Mouse (Mus musculus): ENCODE data around the gene Lrrc20. TPM values are rescaled to one million over a fixed set of nuclear protein-coding genes. Genes with fewer than 3 reads are reported as not detected.
A peak's percentile ranks its signal among the peaks of the same experiment; 100 is the strongest.

The Lrrc20 gene
- polyA plus RNA-seq, 1 experiment from 2014 or later = 13.3 TPM

DNA sequence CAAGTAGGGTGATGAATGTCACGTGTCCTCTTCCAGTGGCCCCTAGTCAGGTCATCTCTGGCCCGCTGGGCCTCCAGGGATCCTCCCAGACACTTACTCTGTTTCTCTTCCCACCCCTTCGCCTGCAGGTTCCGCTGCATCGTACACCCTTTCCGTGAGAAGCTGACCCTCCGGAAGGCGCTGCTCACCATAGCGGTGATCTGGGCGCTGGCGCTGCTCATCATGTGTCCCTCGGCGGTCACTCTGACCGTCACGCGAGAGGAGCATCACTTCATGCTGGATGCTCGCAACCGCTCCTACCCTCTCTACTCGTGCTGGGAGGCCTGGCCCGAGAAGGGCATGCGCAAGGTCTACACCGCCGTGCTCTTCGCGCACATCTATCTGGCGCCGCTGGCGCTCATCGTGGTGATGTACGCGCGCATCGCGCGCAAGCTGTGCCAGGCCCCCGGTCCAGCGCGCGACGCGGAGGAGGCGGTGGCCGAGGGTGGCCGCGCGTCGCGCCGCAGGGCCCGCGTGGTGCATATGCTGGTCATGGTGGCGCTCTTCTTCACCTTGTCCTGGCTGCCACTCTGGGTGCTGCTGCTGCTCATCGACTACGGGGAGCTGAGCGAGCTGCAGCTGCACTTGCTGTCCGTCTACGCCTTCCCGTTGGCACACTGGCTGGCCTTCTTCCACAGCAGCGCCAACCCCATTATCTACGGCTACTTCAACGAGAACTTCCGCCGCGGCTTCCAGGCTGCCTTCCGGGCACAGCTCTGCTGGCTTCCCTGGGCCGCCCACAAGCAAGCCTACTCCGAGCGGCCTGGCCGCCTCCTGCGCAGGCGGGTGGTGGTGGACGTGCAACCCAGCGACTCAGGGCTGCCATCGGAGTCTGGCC is 150.0 kb downstream of the Lrrc20 start:
- 4% methylated on average over 71 of the region's 74 CpGs for WGBS
- peaks cover 3% of the 10 kb centered on the region; the same call in 1 of the 2 replicates for H3K9me3 ChIP-seq (ENCODE audit: control insufficient read depth, low read length)
- no peak for ATAC-seq (ENCODE audit: insufficient number of reproducible peaks, insufficient read depth, low FRiP score, low read depth)
- peaks cover 27 to 28% of the 10 kb centered on the region in 2 experiments for H3K4me1 ChIP-seq (ENCODE audit: control insufficient read depth in 2 of 2, insufficient read depth in 2 of 2, low read length in 2 of 2)
- peaks cover 15% of the 10 kb centered on the region for H3K27me3 ChIP-seq (ENCODE audit: control insufficient read depth, insufficient read depth, low read length)
- H3K9ac ChIP-seq (ENCODE audit: low read length) = peak overlapping the region; percentile 50
- H3K36me3 ChIP-seq (ENCODE audit: control insufficient read depth, insufficient read depth, low read length) = no peaks in the 10 kb centered on the region
- H3K4me2 ChIP-seq (ENCODE audit: low read length) = peak overlapping the region; percentile 72
- no peak overlapping the region for H3K27ac ChIP-seq (replicated peaks in 1 of 2; ENCODE audit: control insufficient read depth in 1 of 2, insufficient read depth in 1 of 2, low read depth in 2 of 2, low read length in 2 of 2)
- peak overlapping the region; percentile 38 to 41 for H3K4me3 ChIP-seq (ENCODE audit: control insufficient read depth in 1 of 2, insufficient read depth in 1 of 2, low read depth in 1 of 2, low read length in 2 of 2)

DNA sequence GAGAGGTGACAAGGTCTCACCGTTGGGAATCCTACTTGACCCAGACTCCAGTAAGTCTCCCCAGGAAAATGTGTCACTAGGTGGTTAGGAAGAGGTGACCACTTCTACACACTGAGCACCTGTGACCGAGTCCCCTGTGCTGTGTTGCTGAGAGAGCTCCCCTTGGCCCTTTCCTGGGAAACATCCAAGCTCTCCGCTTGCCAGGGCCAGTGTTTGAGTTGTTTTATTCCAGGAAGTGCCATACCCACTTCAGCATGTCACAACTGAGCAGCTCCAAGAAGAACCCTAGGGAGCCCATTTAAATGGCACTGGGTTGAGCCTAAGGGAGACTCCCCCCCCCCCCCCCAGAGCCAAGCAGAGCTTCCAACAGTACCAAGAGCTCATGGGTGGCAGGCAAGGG is 150.9 kb downstream of the Lrrc20 start:
- no peak for ATAC-seq (ENCODE audit: insufficient number of reproducible peaks, insufficient read depth, low FRiP score, low read depth)
- Histone ChIP-seq H3K4me2 (ENCODE audit: low read length) (no peak overlapping the region), H3K27me3 (ENCODE audit: control insufficient read depth, insufficient read depth, low read length) (peaks cover 15% of the 10 kb centered on the region), H3K36me3 (ENCODE audit: control insufficient read depth, insufficient read depth, low read length) (no peaks in the 10 kb centered on the region), H3K9me3 (ENCODE audit: control insufficient read depth, low read length) (peaks cover 3% of the 10 kb centered on the region; the same call in 1 of the 2 replicates), H3K9ac (ENCODE audit: low read length) (no peak overlapping the region), H3K4me1 (ENCODE audit: control insufficient read depth in 2 of 2, insufficient read depth in 2 of 2, low read length in 2 of 2) (peaks cover 27 to 28% of the 10 kb centered on the region in 2 experiments), H3K4me3 (ENCODE audit: control insufficient read depth in 1 of 2, insufficient read depth in 1 of 2, low read depth in 1 of 2, low read length in 2 of 2) (no peak overlapping the region), H3K27ac (replicated peaks in 1 of 2; ENCODE audit: control insufficient read depth in 1 of 2, insufficient read depth in 1 of 2, low read depth in 2 of 2, low read length in 2 of 2) (no peak overlapping the region)
- WGBS = 80% methylated on average over 3 of the region's 3 CpGs

DNA sequence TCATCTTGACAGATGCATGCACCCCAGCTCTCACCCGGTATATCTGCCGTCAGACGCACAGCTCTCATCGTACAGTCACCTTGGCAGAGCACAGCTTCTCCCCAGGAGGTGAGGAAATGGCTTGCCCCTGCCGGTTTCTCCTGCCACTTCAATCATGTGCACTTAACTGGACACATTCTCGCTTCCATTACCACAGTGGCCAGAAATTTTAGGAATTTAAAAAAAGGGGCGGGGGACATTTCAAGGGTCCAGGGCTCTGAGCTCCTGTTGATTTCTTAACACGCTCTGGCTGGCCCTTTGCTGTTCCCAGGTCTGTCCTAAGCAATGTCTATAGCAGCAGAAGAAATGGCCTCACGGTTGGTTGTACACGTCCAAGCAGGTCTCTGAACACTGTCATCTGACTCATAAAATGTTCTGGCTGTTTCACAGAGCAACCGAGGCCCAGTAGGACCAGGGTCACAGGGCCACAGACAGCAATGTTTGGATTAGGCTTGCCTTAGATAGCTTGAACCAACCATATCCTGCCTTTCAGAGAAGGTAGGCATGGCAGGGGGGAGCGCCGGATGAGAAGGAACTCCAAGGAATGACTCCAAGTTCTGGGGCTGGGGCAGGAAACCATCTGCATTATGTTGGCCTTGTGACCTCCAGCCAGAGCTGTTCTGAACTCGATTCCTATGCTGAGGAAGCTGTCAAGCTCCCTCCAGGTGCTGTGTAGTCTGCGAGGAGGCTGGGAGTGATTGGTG is 151.8 kb downstream of the Lrrc20 start:
- H3K9ac ChIP-seq (ENCODE audit: low read length) = peak overlapping the region; percentile 38; the same call in 1 of the 2 replicates
- 38% methylated on average over 15 of the region's 15 CpGs for WGBS
- no peak overlapping the region for H3K4me3 ChIP-seq (ENCODE audit: control insufficient read depth in 1 of 2, insufficient read depth in 1 of 2, low read depth in 1 of 2, low read length in 2 of 2)
- H3K4me1 ChIP-seq (ENCODE audit: control insufficient read depth in 2 of 2, insufficient read depth in 2 of 2, low read length in 2 of 2) = peaks cover 29 to 31% of the 10 kb centered on the region in 2 experiments
- H3K27ac ChIP-seq (replicated peaks in 1 of 2; ENCODE audit: control insufficient read depth in 1 of 2, insufficient read depth in 1 of 2, low read depth in 2 of 2, low read length in 2 of 2) = peak overlapping the region; percentile 42 to 57
- ATAC-seq (ENCODE audit: insufficient number of reproducible peaks, insufficient read depth, low FRiP score, low read depth) = no peak
- peaks cover 15% of the 10 kb centered on the region for H3K27me3 ChIP-seq (ENCODE audit: control insufficient read depth, insufficient read depth, low read length)
- H3K4me2 ChIP-seq (ENCODE audit: low read length) = 0 out of 2 replicates have a peak overlapping the region, but pooled peaks have one; percentile 13
- H3K9me3 ChIP-seq (ENCODE audit: control insufficient read depth, low read length) = peaks cover 3% of the 10 kb centered on the region; the same call in 1 of the 2 replicates
- H3K36me3 ChIP-seq (ENCODE audit: control insufficient read depth, insufficient read depth, low read length) = no peaks in the 10 kb centered on the region

DNA sequence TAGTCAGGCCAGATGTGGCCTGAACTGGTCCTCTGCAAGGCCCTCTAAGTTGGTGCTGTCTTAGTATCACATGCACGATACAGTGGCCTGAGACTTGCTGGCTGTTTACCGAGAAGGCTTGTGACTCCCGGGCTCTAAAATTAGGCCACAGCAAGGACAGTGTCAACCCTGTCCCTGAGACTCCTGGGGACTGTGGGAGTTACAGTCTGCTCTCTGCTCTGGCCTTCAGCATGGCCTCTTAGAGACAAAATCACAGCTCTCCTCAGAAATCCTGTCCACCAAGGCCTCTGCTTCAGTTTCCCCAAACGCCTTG is 152.3 kb downstream of the Lrrc20 start:
- Histone ChIP-seq H3K27ac (replicated peaks in 1 of 2; ENCODE audit: control insufficient read depth in 1 of 2, insufficient read depth in 1 of 2, low read depth in 2 of 2, low read length in 2 of 2) (peak overlapping the region; percentile 42 to 57), H3K36me3 (ENCODE audit: control insufficient read depth, insufficient read depth, low read length) (no peaks in the 10 kb centered on the region), H3K9me3 (ENCODE audit: control insufficient read depth, low read length) (peaks cover 3% of the 10 kb centered on the region; the same call in 1 of the 2 replicates), H3K4me3 (ENCODE audit: control insufficient read depth in 1 of 2, insufficient read depth in 1 of 2, low read depth in 1 of 2, low read length in 2 of 2) (no peak overlapping the region), H3K4me2 (ENCODE audit: low read length) (no peak overlapping the region), H3K9ac (ENCODE audit: low read length) (peak overlapping the region; percentile 38; the same call in 1 of the 2 replicates), H3K4me1 (ENCODE audit: control insufficient read depth in 2 of 2, insufficient read depth in 2 of 2, low read length in 2 of 2) (peaks cover 29 to 31% of the 10 kb centered on the region in 2 experiments), H3K27me3 (ENCODE audit: control insufficient read depth, insufficient read depth, low read length) (peaks cover 15% of the 10 kb centered on the region)
- peak; percentile 22; the same call in 1 of the 2 replicates for ATAC-seq (ENCODE audit: insufficient number of reproducible peaks, insufficient read depth, low FRiP score, low read depth)
- WGBS = 28% methylated on average over 4 of the region's 4 CpGs

Other genes starting within 250 kb of the Lrrc20 start
- gene Adamts14, start 202.4 kb upstream of the Lrrc20 start, polyA plus RNA-seq (2014; fragmentation: Nextera tagmentation; extraction: Ambion mirVana) = 0.97 and 1.1 TPM in 2 replicates
- 0.11 TPM in 1 of 2 replicates, not detected in the other for gene Prf1, start 178.0 kb upstream of the Lrrc20 start, polyA plus RNA-seq (2014; fragmentation: Nextera tagmentation; extraction: Ambion mirVana)
- 19.5 and 21.7 TPM in 2 replicates for gene Pald1, start 92.3 kb upstream of the Lrrc20 start, polyA plus RNA-seq (2014; fragmentation: Nextera tagmentation; extraction: Ambion mirVana)
- gene Nodal, start 57.8 kb upstream of the Lrrc20 start, polyA plus RNA-seq (2014; fragmentation: Nextera tagmentation; extraction: Ambion mirVana) = 0.12 and 0.15 TPM in 2 replicates
- 36.6 and 36.9 TPM in 2 replicates for gene Eif4ebp2, start 23.1 kb upstream of the Lrrc20 start, polyA plus RNA-seq (2014; fragmentation: Nextera tagmentation; extraction: Ambion mirVana)
- gene Npffr1, start 119.7 kb downstream of the Lrrc20 start, polyA plus RNA-seq (2014; fragmentation: Nextera tagmentation; extraction: Ambion mirVana) = 0.05 TPM in 1 of 2 replicates, not detected in the other
- gene Ppa1, start 172.8 kb downstream of the Lrrc20 start, polyA plus RNA-seq (2014; fragmentation: Nextera tagmentation; extraction: Ambion mirVana) = 81.4 and 86.9 TPM in 2 replicates
- 169 and 175 TPM in 2 replicates for gene Sar1a, start 204.5 kb downstream of the Lrrc20 start, polyA plus RNA-seq (2014; fragmentation: Nextera tagmentation; extraction: Ambion mirVana)
- 25.7 and 27.5 TPM in 2 replicates for gene Tysnd1, start 219.7 kb downstream of the Lrrc20 start, polyA plus RNA-seq (2014; fragmentation: Nextera tagmentation; extraction: Ambion mirVana)
- 20.7 and 23.1 TPM in 2 replicates for gene Aifm2, start 239.5 kb downstream of the Lrrc20 start, polyA plus RNA-seq (2014; fragmentation: Nextera tagmentation; extraction: Ambion mirVana)